Mouse (Mus musculus) midbrain, postnatal 0 days (tissue): Measurements from ENCODE around the gene Cpsf4. TPM values are rescaled to one million over a fixed set of nuclear protein-coding genes. Genes with fewer than 3 reads are reported as not detected.
A peak's percentile ranks its signal among the peaks of the same experiment; 100 is the strongest.

Experiments
- ATAC-seq: fragments of 200-750 bp; cut with Nextera tagmentation; 2 replicates; pipeline ENCODE4 v1.8.0; 2017; ENCODE audit warnings: moderate number of reproducible peaks, mild to moderate bottlenecking, moderate TSS enrichment, moderate library complexity; ENCODE audit not compliant: low FRiP score
- DNase-seq: peaks from one replicate; pipeline ENCODE4 v3.0.0-alpha.2; 2015; ENCODE audit warnings: low spot score
- H3K27ac ChIP-seq: fragments of 300-500 bp; sonication (generic); 2 replicates; pipeline ENCODE4 v1.5.1; 2014; ENCODE audit warnings: low read depth, mild to moderate bottlenecking, low read length, mixed read lengths
- H3K27me3 ChIP-seq: fragments of 300-500 bp; sonication (generic); 2 replicates; pipeline ENCODE4 v1.6.1; 2014; ENCODE audit warnings: low read length, control low read depth, mixed read lengths; ENCODE audit not compliant: insufficient read depth
- H3K36me3 ChIP-seq: fragments of 300-500 bp; sonication (generic); 2 replicates; pipeline ENCODE4 v1.6.1; 2014; ENCODE audit warnings: low read length, control low read depth, mixed read lengths; ENCODE audit not compliant: insufficient read depth
- H3K4me1 ChIP-seq: fragments of 300-500 bp; sonication (generic); 2 replicates; pipeline ENCODE4 v1.6.1; 2014; ENCODE audit warnings: mild to moderate bottlenecking, control low read depth, antibody characterized with exemption, low read length, mixed read lengths; ENCODE audit not compliant: insufficient read depth
- H3K4me2 ChIP-seq: fragments of 300-500 bp; sonication (generic); 2 replicates; pipeline ENCODE4 v1.6.1; 2014; ENCODE audit warnings: low read depth, mild to moderate bottlenecking, low read length, mixed read lengths; ENCODE audit not compliant: poor library complexity, severe bottlenecking
- H3K4me3 ChIP-seq: fragments of 300-500 bp; sonication (generic); 2 replicates; pipeline ENCODE4 v1.5.1; 2014; ENCODE audit warnings: low read depth, mild to moderate bottlenecking, low read length, moderate library complexity
- H3K9ac ChIP-seq: fragments of 300-500 bp; sonication (generic); replicated peaks from 2 replicates; pipeline ENCODE4 v1.6.1; 2014; ENCODE audit warnings: mild to moderate bottlenecking, low read length, moderate library complexity, mixed read lengths; ENCODE audit not compliant: poor library complexity, severe bottlenecking
- H3K9me3 ChIP-seq: fragments of 300-500 bp; sonication (generic); 2 replicates; pipeline ENCODE4 v1.6.1; 2016; ENCODE audit warnings: low read length, control low read depth
- CTCF ChIP-seq: IDR thresholded peaks from 2 replicates; pipeline ENCODE4 v1.5.1; 2016; ENCODE audit warnings: antibody characterized with exemption, mild to moderate bottlenecking
- WGBS: fragments of 180-500 bp; shearing (Covaris S2); extraction: QIAGEN DNeasy Blood & Tissue Kit; methylation state at CpG from one replicate; pipeline ENCODE4 v1.1.7; 2014; 5-methylcytosine and 5-hydroxymethylcytosine counted together
- polyA plus RNA-seq: library from polyadenylated mRNA; unstranded; fragments of >200 nt; fragmentation: Nextera tagmentation; extraction: Ambion mirVana; gene quantifications from 2 replicates; pipeline ENCODE4 v1.2.1, GENCODE M21; 2015
- total RNA-seq: library from RNA; depleted of rRNA; stranded (reverse); fragments of >200 nt; gene quantifications from 2 replicates; pipeline ENCODE4 v1.2.3, GENCODE M21; 2014

The Cpsf4 gene
- total and polyA plus RNA-seq, 2 experiments from 2014 or later = 40.7 to 44.4 TPM

DNA sequence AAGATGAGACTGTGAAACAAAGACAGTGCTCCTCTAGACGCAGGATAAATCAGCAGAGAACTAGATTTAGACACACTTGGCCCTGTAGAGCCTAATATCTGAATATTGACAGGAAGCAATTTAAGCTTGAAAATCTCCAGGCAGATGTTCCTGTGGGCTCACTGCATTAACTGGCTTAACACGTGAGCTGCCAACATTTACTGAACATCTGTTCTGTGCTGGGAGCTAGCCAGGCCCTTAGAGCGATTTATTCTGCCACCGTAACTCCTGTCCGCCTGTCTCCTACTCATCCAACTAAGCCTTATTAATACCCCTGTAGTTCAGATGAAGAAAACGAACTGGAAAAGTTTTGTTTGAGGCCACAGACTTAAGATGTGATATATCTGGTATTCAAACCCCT, 28.2 kb upstream of the Cpsf4 start:
- H3K4me2 ChIP-seq = peak overlapping the region; percentile 92
- H3K4me3 ChIP-seq = peak overlapping the region; percentile 91
- H3K9me3 ChIP-seq = no peaks in the 10 kb centered on the region
- TF ChIP-seq CTCF = no peak
- H3K9ac ChIP-seq = peak overlapping the region; percentile 88
- H3K4me1 ChIP-seq = peaks cover 5% of the 10 kb centered on the region; the same call in 1 of the 2 replicates
- no peak overlapping the region for H3K27ac ChIP-seq
- ATAC-seq (no peak), DNase-seq (peak; percentile 40)
- H3K36me3 ChIP-seq = peaks cover 32% of the 10 kb centered on the region
- WGBS = 18% methylated on average over 6 of the region's 6 CpGs
- H3K27me3 ChIP-seq = no peaks in the 10 kb centered on the region

DNA sequence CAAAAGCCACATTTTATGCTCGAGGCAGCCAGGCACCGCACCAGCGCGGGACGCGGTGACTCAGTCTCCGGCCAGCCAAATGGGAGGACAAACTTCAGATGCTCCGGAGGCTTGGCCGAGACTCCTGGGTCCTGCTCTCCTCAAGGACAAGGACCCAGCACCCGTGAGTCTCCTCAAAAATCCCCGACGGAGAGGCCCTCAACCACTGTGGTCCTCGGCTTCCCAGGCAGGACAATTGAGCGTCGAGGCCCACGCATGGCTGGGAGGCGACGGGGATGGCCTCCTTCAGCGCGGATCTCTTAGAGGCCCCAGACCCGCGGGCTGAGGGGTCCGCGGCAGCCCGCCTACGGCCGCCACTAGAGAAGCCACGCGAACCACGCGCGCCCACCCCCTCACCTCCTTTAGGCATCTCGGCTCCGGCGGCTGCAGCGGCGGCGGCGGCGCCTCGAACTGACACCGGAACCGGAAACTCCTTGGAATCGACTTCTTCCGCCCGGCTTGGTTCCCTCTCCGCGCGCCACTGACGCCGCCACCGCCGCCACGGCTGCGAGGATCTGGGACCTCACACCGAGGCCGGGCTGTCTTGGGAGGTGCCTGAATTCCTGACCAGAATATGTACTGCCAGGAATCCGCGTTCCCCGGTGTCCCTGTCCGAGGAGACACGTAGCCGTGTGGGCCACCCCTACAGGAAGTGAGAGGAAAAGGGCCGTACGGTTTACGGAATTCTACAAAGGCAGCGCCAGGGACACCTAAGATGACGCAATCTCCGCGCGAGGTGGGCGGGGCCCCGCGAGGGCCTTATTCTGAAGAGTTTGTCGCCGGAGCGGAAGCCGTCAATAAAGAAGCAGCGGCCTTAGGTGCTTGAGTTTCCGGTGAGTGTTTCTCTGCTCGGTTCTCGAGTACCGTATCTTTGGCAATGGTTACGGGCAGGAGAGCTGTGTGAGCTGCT, 27.2 kb upstream of the Cpsf4 start, which contains the start of the genes Pdap1 and Bud31:
Gene Pdap1 (minus strand): TSS at position 668 of the 949 bp plus-strand sequence.
Gene Bud31 (plus strand): TSS at position 792 of the 949 bp plus-strand sequence.
- Histone ChIP-seq H3K4me1 (peaks cover 5% of the 10 kb centered on the region; the same call in 1 of the 2 replicates), H3K9ac (peak within 1 kb of the TSS; percentile 88), H3K27ac (peak within 1 kb of the TSS; percentile 89), H3K9me3 (no peaks in the 10 kb centered on the region), H3K36me3 (peaks cover 30% of the 10 kb centered on the region), H3K27me3 (no peaks in the 10 kb centered on the region), H3K4me2 (peak within 1 kb of the TSS; percentile 92), H3K4me3 (peak within 1 kb of the TSS; percentile 91)
- TF ChIP-seq CTCF = peak; percentile 33; the same call in 1 of the 2 replicates
- peak; percentile 95 for DNase-seq
- under 1% methylated on average over 78 of the region's 84 CpGs for WGBS
- ATAC-seq = peak; percentile 93

DNA sequence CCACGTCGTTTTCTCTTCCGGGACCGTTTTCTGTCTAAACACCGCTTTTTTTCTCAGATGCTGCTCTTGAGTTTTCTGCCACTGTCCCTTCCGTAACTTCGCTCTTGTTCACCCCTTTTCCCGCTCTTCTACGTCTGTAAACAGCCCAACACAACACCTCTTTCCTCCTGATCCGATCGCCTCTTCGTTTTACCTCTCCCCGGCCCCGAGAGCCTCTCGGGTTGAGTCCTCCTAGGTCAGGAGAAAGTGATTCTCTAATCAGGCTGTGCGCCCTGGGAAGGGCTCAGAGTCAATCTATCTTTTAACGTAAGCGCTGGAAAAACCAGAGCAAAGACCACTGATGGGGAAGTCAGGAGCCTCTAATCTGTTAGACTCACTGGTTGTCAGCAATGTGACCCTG, 26.4 kb upstream of the Cpsf4 start:
- ATAC-seq (no peak), DNase-seq (no peak)
- H3K4me1 ChIP-seq = peaks cover 5% of the 10 kb centered on the region; the same call in 1 of the 2 replicates
- TF ChIP-seq CTCF = no peak
- no peaks in the 10 kb centered on the region for H3K9me3 ChIP-seq
- under 1% methylated on average over 18 of the region's 18 CpGs for WGBS
- H3K36me3 ChIP-seq = peaks cover 29% of the 10 kb centered on the region
- H3K27me3 ChIP-seq = no peaks in the 10 kb centered on the region
- H3K27ac ChIP-seq = peak overlapping the region; percentile 89
- peak overlapping the region; percentile 91 for H3K4me3 ChIP-seq
- H3K4me2 ChIP-seq = peak overlapping the region; percentile 92
- H3K9ac ChIP-seq = peak overlapping the region; percentile 88

DNA sequence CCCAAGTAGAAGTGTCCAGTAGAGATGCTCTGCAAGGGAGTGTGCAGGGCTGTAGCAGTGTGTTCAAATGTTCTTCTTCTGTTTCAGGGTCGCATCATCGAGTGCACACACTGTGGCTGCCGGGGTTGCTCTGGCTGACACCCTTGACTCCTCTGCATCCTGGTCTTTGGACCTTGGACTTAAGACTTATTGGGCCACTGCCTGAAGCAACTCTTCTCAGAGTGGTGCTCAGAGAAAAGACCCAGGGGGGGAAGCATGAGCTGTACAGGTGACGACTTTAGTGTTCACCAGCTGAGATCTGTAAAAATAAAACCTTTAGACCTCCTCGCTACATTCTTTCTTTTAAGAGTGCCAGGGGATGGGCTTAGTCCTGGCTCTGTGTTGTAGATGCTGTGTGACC, 19.3 kb upstream of the Cpsf4 start:
- Histone ChIP-seq H3K4me3 (no peak overlapping the region), H3K4me2 (no peak overlapping the region), H3K27me3 (no peaks in the 10 kb centered on the region), H3K4me1 (no peaks in the 10 kb centered on the region), H3K9me3 (no peaks in the 10 kb centered on the region), H3K36me3 (peaks cover 78% of the 10 kb centered on the region), H3K9ac (no peak overlapping the region), H3K27ac (no peak overlapping the region)
- no peak for TF ChIP-seq CTCF
- DNase-seq (no peak), ATAC-seq (no peak)
- 94% methylated on average over 5 of the region's 5 CpGs for WGBS

DNA sequence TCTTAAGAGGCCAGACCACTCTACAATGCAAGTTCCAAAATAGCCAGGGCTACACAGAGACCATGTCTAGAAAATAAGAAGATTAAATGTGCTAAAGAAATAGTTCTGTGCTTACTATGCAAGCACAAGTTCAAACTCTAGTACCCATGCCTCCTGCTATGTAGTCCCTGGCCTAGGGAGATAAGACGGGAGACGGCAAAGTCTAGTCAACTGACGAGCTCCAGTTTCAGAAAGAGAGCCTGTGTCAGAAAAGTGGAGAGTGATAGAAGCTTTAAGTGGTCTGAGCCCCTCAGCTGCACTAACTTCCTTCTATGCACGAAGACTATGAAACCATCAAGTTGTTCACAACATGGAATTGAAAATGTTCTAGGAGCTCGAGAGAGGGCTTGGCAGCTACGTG, 17.7 kb upstream of the Cpsf4 start:
- no peak for ATAC-seq
- DNase-seq = no peak
- H3K9ac ChIP-seq = no peak overlapping the region
- H3K4me2 ChIP-seq = no peak overlapping the region
- H3K27me3 ChIP-seq = no peaks in the 10 kb centered on the region
- H3K27ac ChIP-seq = no peak overlapping the region
- no peak overlapping the region for H3K4me3 ChIP-seq
- peaks cover 85% of the 10 kb centered on the region for H3K36me3 ChIP-seq
- H3K9me3 ChIP-seq = no peaks in the 10 kb centered on the region
- no peak for TF ChIP-seq CTCF
- WGBS = 94% methylated on average over 6 of the region's 6 CpGs
- H3K4me1 ChIP-seq = no peaks in the 10 kb centered on the region

DNA sequence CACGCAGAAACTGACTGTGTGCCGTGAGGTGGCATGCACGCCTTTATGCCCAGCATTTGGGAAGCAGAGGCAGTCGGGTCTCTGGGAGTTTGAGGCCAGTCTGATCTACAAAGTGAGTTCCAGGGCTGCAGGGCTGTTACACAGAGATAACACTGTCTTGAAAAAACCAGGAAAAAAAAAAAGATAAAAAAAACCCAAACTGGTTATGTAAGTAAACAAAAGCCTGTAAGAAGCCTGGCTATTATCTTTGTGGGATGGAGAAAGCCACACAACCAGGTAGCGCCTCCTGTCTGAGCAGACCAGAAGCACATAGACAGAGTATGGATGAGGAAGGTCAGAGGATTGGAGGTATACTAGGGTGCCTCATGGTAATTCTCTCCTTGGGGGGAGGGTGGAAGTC, 14.3 kb upstream of the Cpsf4 start:
- no peaks in the 10 kb centered on the region for H3K4me1 ChIP-seq
- no peaks in the 10 kb centered on the region for H3K27me3 ChIP-seq
- no peaks in the 10 kb centered on the region for H3K9me3 ChIP-seq
- ATAC-seq (no peak), DNase-seq (no peak)
- no peak overlapping the region for H3K4me3 ChIP-seq
- TF ChIP-seq CTCF = no peak; the same call in 1 of the 2 replicates
- no peak overlapping the region for H3K4me2 ChIP-seq
- no peak overlapping the region for H3K27ac ChIP-seq
- peaks cover 78% of the 10 kb centered on the region for H3K36me3 ChIP-seq
- H3K9ac ChIP-seq = no peak overlapping the region
- 95% methylated on average over 5 of the region's 5 CpGs for WGBS
